Mouse (Mus musculus) brain, embryonic 14.5 days (tissue): ENCODE measurements around the gene Dap.

Experiments used
- CTCF ChIP-seq: fragments of 200-500 bp; IDR thresholded peaks from 2 replicates; pipeline ENCODE4 v1.5.1; 2012; ENCODE audit warnings: inconsistent platforms, mild to moderate bottlenecking, moderate library complexity, borderline replicate concordance; ENCODE audit not compliant: insufficient read depth, insufficient read length; ENCODE audit errors: extremely low read depth
- POLR2A ChIP-seq: fragments of 200-500 bp; IDR thresholded peaks from 2 replicates; pipeline ENCODE4 v1.6.1; 2012; ENCODE audit warnings: mild to moderate bottlenecking, inconsistent platforms, borderline replicate concordance; ENCODE audit not compliant: poor library complexity, insufficient read depth, insufficient read length, severe bottlenecking; ENCODE audit errors: extremely low read depth

- TF ChIP-seq CTCF (no peak), POLR2A (no peak)
These were observed 22.9 kb downstream of the Dap start for GRCm38 (mm10) chr15:31247035-31247434.
